In the genomic region with DNA sequence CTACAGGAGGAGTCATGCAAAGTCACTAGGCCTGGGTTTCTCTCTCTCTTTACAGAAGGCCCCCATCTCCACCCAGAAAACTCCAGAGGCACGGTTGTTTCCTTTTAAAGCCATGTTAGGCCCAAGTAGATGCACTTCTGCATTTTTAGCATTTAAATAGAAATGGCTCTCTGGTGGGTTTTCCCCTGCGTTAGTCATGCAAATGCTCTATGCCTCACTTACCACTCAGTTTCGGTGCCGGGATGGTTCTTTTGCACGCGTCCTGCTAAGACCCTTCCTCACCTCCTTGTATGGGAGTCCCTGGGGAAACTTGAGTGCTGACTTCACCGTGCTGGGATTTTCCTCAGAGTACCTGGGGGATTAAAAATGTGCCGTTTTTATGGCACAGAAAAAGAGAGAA, we compare ENCODE assay signal across 12 mouse cellular contexts. TPM values are rescaled to one million over a fixed set of nuclear protein-coding genes. Genes with fewer than 3 reads are reported as not detected.
DNase-seq lines count a peak whose midpoint lies in the region; ATAC-seq and TF ChIP-seq lines count a peak whose summit lies in the region.
"Had no signal": no experiment of that assay in that cellular context is flagged by ENCODE, and none has a peak within 500 bp of the region (broad histone marks: within the 10 kb centered on the region; RNA-seq: fewer than 3 reads in every experiment).

No protein-coding gene starts in this region.

- ATAC-seq in liver, postnatal 0 days: no peak
- ATAC-seq in inflammation-experienced regulatory T-cells, adult 6 months: peak; percentile 27
- no peak for ATAC-seq in hindbrain, postnatal 0 days
- ATAC-seq in kidney, embryonic 16.5 days (ENCODE audit: low FRiP score, low TSS enrichment): no peak

- H3K27ac ChIP-seq in liver, postnatal 0 days (ENCODE audit: low read depth): 0 out of 2 replicates have a peak overlapping the region, but pooled peaks have one; percentile 32
- no peak overlapping the region for H3K27ac ChIP-seq in hindbrain, postnatal 0 days
- H3K27ac ChIP-seq in kidney, embryonic 16.5 days (ENCODE audit: low read length): no peak overlapping the region
- H3K27ac ChIP-seq: liver, embryonic 14.5 days had no signal

- no peak for TF ChIP-seq CTCF in liver, postnatal 0 days (IDR thresholded peaks at IDR 0.05; ENCODE audit: low read depth)
- TF ChIP-seq CTCF in hindbrain, postnatal 0 days (IDR thresholded peaks at IDR 0.05; ENCODE audit: low read depth): no peak

- 38% methylated on average over 8 of the region's 8 CpGs for WGBS in liver, postnatal 0 days (ENCODE audit: insufficient replicate concordance)
- 55% methylated on average over 8 of the region's 8 CpGs for WGBS in hindbrain, postnatal 0 days
- 62% methylated on average over 8 of the region's 8 CpGs for WGBS in kidney, embryonic 16.5 days

- no peak overlapping the region for H3K9ac ChIP-seq in liver, postnatal 0 days (replicated peaks)
- H3K9ac ChIP-seq in hindbrain, postnatal 0 days (replicated peaks; ENCODE audit: low read length): no peak overlapping the region
- no peak overlapping the region for H3K9ac ChIP-seq in kidney, embryonic 16.5 days (replicated peaks; ENCODE audit: low read length)
- H3K9ac ChIP-seq: heart, embryonic 12.5 days; liver, embryonic 14.5 days had no signal

- no peak overlapping the region for H3K4me2 ChIP-seq in liver, postnatal 0 days (ENCODE audit: low read depth, low read length)
- H3K4me2 ChIP-seq in hindbrain, postnatal 0 days (ENCODE audit: low read depth, low read length): no peak overlapping the region
- H3K4me2 ChIP-seq in kidney, embryonic 16.5 days (replicated peaks; ENCODE audit: low read depth, low read length): no peak overlapping the region
- H3K4me2 ChIP-seq: heart, embryonic 12.5 days had no signal

- H3K4me3 ChIP-seq in liver, postnatal 0 days (ENCODE audit: low read depth, low read length): no peak overlapping the region
- H3K4me3 ChIP-seq in hindbrain, postnatal 0 days (ENCODE audit: low read length): no peak overlapping the region
- H3K4me3 ChIP-seq in kidney, embryonic 16.5 days (ENCODE audit: low read length): no peak overlapping the region
- H3K4me3 ChIP-seq: heart, embryonic 12.5 days had no signal

- peaks cover 7% of the 10 kb centered on the region; the same call in 1 of the 2 replicates for H3K4me1 ChIP-seq in liver, postnatal 0 days (ENCODE audit: insufficient read depth)
- no peaks in the 10 kb centered on the region; the same call in 1 of the 2 replicates for H3K4me1 ChIP-seq in hindbrain, postnatal 0 days (ENCODE audit: insufficient read depth, low read length)
- H3K4me1 ChIP-seq in kidney, embryonic 16.5 days (ENCODE audit: insufficient read depth, low read length): peaks cover 5% of the 10 kb centered on the region; the same call in 1 of the 2 replicates

- TF ChIP-seq EP300 in liver, postnatal 0 days (IDR thresholded peaks at IDR 0.05; ENCODE audit: low read depth): no peak

- H3K9me3 ChIP-seq in liver, postnatal 0 days (ENCODE audit: low read length): no peaks in the 10 kb centered on the region
- no peaks in the 10 kb centered on the region for H3K9me3 ChIP-seq in hindbrain, postnatal 0 days (ENCODE audit: low read length)
- H3K9me3 ChIP-seq in kidney, embryonic 16.5 days (ENCODE audit: low read length): no peaks in the 10 kb centered on the region
- H3K9me3 ChIP-seq: G1E; heart, embryonic 12.5 days had no signal

- DNase-seq in liver, postnatal 0 days: peak; percentile 15
- no peak for DNase-seq in liver
- DNase-seq in R1 (ENCODE audit: low read depth, low spot score): peak; percentile 92
- DNase-seq in spleen, postnatal 36 days (ENCODE audit: low spot score in 2 of 2): peak; percentile 83 to 88
- DNase-seq in hindbrain, postnatal 0 days (ENCODE audit: low spot score): no peak
- no peak for DNase-seq in heart, postnatal 14 days
- DNase-seq: kidney, postnatal 4 days had no signal

- H3K36me3 ChIP-seq in liver, postnatal 0 days (replicated peaks; ENCODE audit: insufficient read depth, low read length): no peaks in the 10 kb centered on the region
- no peaks in the 10 kb centered on the region for H3K36me3 ChIP-seq in hindbrain, postnatal 0 days (ENCODE audit: insufficient read depth, low read length)
- no peaks in the 10 kb centered on the region for H3K36me3 ChIP-seq in kidney, embryonic 16.5 days (ENCODE audit: insufficient read depth, low read length)
- H3K36me3 ChIP-seq: G1E; heart, embryonic 12.5 days had no signal

- H3K27me3 ChIP-seq in liver, postnatal 0 days (ENCODE audit: insufficient read depth, low read length): no peaks in the 10 kb centered on the region
- no peaks in the 10 kb centered on the region for H3K27me3 ChIP-seq in hindbrain, postnatal 0 days (ENCODE audit: insufficient read depth, low read length)
- no peaks in the 10 kb centered on the region for H3K27me3 ChIP-seq in kidney, embryonic 16.5 days (ENCODE audit: insufficient read depth, low read length)
- H3K27me3 ChIP-seq: heart, embryonic 12.5 days had no signal

- intact Hi-C loops in heart, postnatal 14 days (cut with DNase I): loop anchor here (5.0 kb wide), 1 partner anchor 466 kb away; no protein-coding TSS in a partner anchor

RNA-seq across cellular contexts. Expression of a gene that starts 44.4 kb away (rescaled TPM):
- 4.5 and 5.3 TPM in 2 replicates for polyA plus RNA-seq in liver, postnatal 0 days (2015; fragmentation: Nextera tagmentation; extraction: Ambion mirVana)
- 1 to 10 TPM; 1.5 to 4.5 (median 2.6) TPM for polyA plus RNA-seq in inflammation-experienced regulatory T-cells, adult 6 months (2017; shearing (Covaris generic))
- 8.2 and 11.0 TPM in 2 replicates for total RNA-seq in hindbrain, postnatal 0 days (2014; rRNA removed)
- 5.6 and 6.2 TPM in 2 replicates for polyA plus RNA-seq in hindbrain, postnatal 0 days (2015; fragmentation: Nextera tagmentation; extraction: Ambion mirVana)
- total RNA-seq in heart, postnatal 14 days (2021): 10 to 100 TPM; 15.5 to 17.9 TPM
- 20.6 TPM in 2 replicates for polyA plus RNA-seq in kidney, embryonic 16.5 days (2015; fragmentation: Nextera tagmentation; extraction: Ambion mirVana)

RNA-seq across cellular contexts. Expression of a gene that starts 55.3 kb away (rescaled TPM):
- 5.2 and 7.2 TPM in 2 replicates for polyA plus RNA-seq in liver, postnatal 0 days (2015; fragmentation: Nextera tagmentation; extraction: Ambion mirVana)
- polyA plus RNA-seq in inflammation-experienced regulatory T-cells, adult 6 months (2017; shearing (Covaris generic)): 10 to 100 TPM; 28.6 to 38.2 (median 31.7) TPM
- total RNA-seq in hindbrain, postnatal 0 days (2014; rRNA removed): 9.1 and 12.4 TPM in 2 replicates
- polyA plus RNA-seq in hindbrain, postnatal 0 days (2015; fragmentation: Nextera tagmentation; extraction: Ambion mirVana): 8.5 and 9.2 TPM in 2 replicates
- total RNA-seq in heart, postnatal 14 days (2021): 10 to 100 TPM; 16.0 to 17.3 TPM
- polyA plus RNA-seq in kidney, embryonic 16.5 days (2015; fragmentation: Nextera tagmentation; extraction: Ambion mirVana): 32.1 and 34.2 TPM in 2 replicates

Comparison
In these comparisons a context has a peak if more than half of its experiments do, and no peak if none do; other contexts are left out.
1. DNase-seq: peak in liver, postnatal 0 days (single experiment), R1 (single experiment) and spleen, postnatal 36 days (2 of 2); none in liver (single experiment), hindbrain, postnatal 0 days (single experiment) and heart, postnatal 14 days (0 of 2).